Mouse (Mus musculus) embryonic facial prominence, embryonic 15.5 days (tissue): ENCODE measurements around the gene Zfp273. TPM values are rescaled to one million over a fixed set of nuclear protein-coding genes. Genes with fewer than 3 reads are reported as not detected.
"Not testable (repeated sequence)": the region's sequence is repeated elsewhere in the genome, so short reads cannot be mapped to it uniquely, and the experiment has no call there.

Experiments used
- ATAC-seq: fragments of 200-750 bp; cut with Nextera tagmentation; 2 replicates; pipeline ENCODE4 v1.8.0; 2017; ENCODE audit warnings: low read depth, moderate TSS enrichment; ENCODE audit not compliant: insufficient number of reproducible peaks, low FRiP score, low TSS enrichment
- H3K27ac ChIP-seq: fragments of 300-500 bp; sonication (generic); replicated peaks from 2 replicates; pipeline ENCODE4 v1.5.1; 2015; ENCODE audit warnings: mild to moderate bottlenecking, inconsistent platforms
- H3K27me3 ChIP-seq: fragments of 300-500 bp; sonication (generic); 2 replicates; pipeline ENCODE4 v1.6.1; 2015; ENCODE audit warnings: inconsistent platforms
- H3K36me3 ChIP-seq: fragments of 300-500 bp; sonication (generic); 2 replicates; pipeline ENCODE4 v1.6.1; 2015; ENCODE audit warnings: mild to moderate bottlenecking, inconsistent platforms
- H3K4me1 ChIP-seq: fragments of 300-500 bp; sonication (generic); 2 replicates; pipeline ENCODE4 v1.6.1; 2015; ENCODE audit warnings: inconsistent platforms
- H3K4me2 ChIP-seq: fragments of 300-500 bp; sonication (generic); replicated peaks from 2 replicates; pipeline ENCODE4 v1.6.1; 2015; ENCODE audit warnings: mild to moderate bottlenecking, inconsistent platforms
- H3K4me3 ChIP-seq: fragments of 300-500 bp; sonication (generic); replicated peaks from 2 replicates; pipeline ENCODE4 v1.5.1; 2015; ENCODE audit warnings: mild to moderate bottlenecking, inconsistent platforms
- H3K9ac ChIP-seq: fragments of 300-500 bp; sonication (generic); 2 replicates; pipeline ENCODE4 v1.6.1; 2015; ENCODE audit warnings: inconsistent platforms
- H3K9me3 ChIP-seq: fragments of 300-500 bp; sonication (generic); replicated peaks from 2 replicates; pipeline ENCODE4 v1.6.1; 2016; ENCODE audit warnings: inconsistent platforms
- WGBS: fragments of 180-500 bp; shearing (Covaris S2); methylation state at CpG from one replicate; pipeline ENCODE4 v1.1.7; 2015; 5-methylcytosine and 5-hydroxymethylcytosine counted together
- polyA plus RNA-seq: library from polyadenylated mRNA; unstranded; fragments of >200 nt; fragmentation: Nextera tagmentation; extraction: Ambion mirVana; gene quantifications from 2 replicates; pipeline ENCODE4 v1.2.1, GENCODE M21; 2015

Gene Zfp273
- polyA plus RNA-seq, 1 experiment from 2014 or later: 7.2 TPM

DNA sequence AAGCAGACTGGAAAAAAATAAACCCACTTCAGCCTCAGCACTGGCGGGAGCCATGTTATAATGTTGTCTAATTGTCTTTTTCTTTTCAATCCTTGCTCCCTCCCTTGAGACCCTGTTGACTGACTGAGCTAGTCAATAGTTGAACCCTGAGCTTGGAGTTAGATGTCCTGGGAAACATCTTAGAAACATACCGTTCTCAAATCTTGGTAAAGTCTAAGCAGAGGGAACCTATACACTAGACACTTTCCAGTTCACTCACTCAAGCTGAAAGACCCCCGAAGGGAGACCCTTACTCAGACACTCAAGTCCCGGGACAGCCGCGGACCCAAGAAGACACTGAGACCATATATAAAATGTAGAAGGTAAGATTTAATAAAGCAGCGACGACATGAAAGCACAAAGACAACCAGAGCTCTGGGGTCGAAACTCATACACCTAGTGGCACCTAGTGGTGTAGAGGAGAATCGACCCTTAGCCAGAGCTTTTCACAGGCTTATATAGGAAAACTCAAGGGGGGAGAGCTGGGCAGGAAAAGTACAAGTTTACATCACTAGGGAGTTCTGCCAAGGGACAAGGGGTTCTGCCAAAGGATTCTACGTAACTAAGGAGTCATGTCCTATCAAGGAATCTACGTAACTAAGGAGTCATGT is 62.6 kb downstream of the Zfp273 start:
- H3K36me3 ChIP-seq, H3K27ac ChIP-seq, H3K4me1 ChIP-seq, H3K4me3 ChIP-seq, H3K4me2 ChIP-seq, H3K27me3 ChIP-seq, H3K9me3 ChIP-seq, H3K9ac ChIP-seq, ATAC-seq: not testable (repeated sequence)
- WGBS: 31% methylated on average over 7 of the region's 12 CpGs

Other genes with a start within 250 kb of the Zfp273 start
- gene Zfp729b, start 204.0 kb upstream of the Zfp273 start, polyA plus RNA-seq: 4.0 and 4.1 TPM in 2 replicates
- gene Gm49345, start 176.0 kb upstream of the Zfp273 start, polyA plus RNA-seq: not detected in 2 replicates
- gene Zfp729a, start 175.9 kb upstream of the Zfp273 start, polyA plus RNA-seq: 2.5 and 2.8 TPM in 2 replicates
- 12.5 and 12.8 TPM in 2 replicates for gene Zfp738, start 126.7 kb upstream of the Zfp273 start, polyA plus RNA-seq
- gene Zfp65, start 84.6 kb upstream of the Zfp273 start, polyA plus RNA-seq: 6.1 and 7.0 TPM in 2 replicates
- gene Zfp85, start 58.5 kb upstream of the Zfp273 start, polyA plus RNA-seq: 4.4 and 4.9 TPM in 2 replicates
- 1.8 and 3.0 TPM in 2 replicates for gene Zfp493, start 34.0 kb upstream of the Zfp273 start, polyA plus RNA-seq
- gene Gm10037, start 17.4 kb downstream of the Zfp273 start, polyA plus RNA-seq: 3.3 and 4.7 TPM in 2 replicates
- gene BC048507, start 49.6 kb downstream of the Zfp273 start, polyA plus RNA-seq: not detected in 2 replicates